Mouse (Mus musculus): ENCODE measurements around the gene 4933411K16Rik. TPM values are rescaled to one million over a fixed set of nuclear protein-coding genes. Genes with fewer than 3 reads are reported as not detected.

The 4933411K16Rik gene
- total RNA-seq (2014; rRNA removed) (13.9 and 17.1 TPM in 2 replicates), polyA plus RNA-seq (2012; rRNA removed) (3.5 and 7.0 TPM in 2 replicates)

- no peaks in the 10 kb centered on the region for H3K27me3 ChIP-seq (ENCODE audit: control insufficient read depth, insufficient read depth, low read length)
- H3K79me2 ChIP-seq (ENCODE audit: control insufficient read depth, insufficient read depth, low read length): peaks cover 24% of the 10 kb centered on the region
- 87% methylated on average over 4 of the region's 4 CpGs for WGBS
- H3K36me3 ChIP-seq (ENCODE audit: control insufficient read depth, insufficient read depth, low read length): peaks cover 3% of the 10 kb centered on the region; the same call in 1 of the 2 replicates
- no peak within 1 kb of the TSS for H3K9ac ChIP-seq (ENCODE audit: low read depth, low read length)
- TF ChIP-seq CTCF (IDR thresholded peaks at IDR 0.05; ENCODE audit: low read depth, low read length): no peak
- no peak for TF ChIP-seq POLR2A (IDR thresholded peaks at IDR 0.05; ENCODE audit: extremely low read depth, insufficient read depth, low read length)
- peak within 1 kb of the TSS; percentile 70 for H3K27ac ChIP-seq (replicated peaks; ENCODE audit: insufficient read depth, low read depth, low read length)
- DNase-seq (ENCODE audit: extremely low read depth, low read depth, low spot score): no peak
- H3K4me1 ChIP-seq (ENCODE audit: control insufficient read depth, insufficient read depth, low read length): peaks cover 31% of the 10 kb centered on the region
- no peak within 1 kb of the TSS for H3K4me3 ChIP-seq (ENCODE audit: insufficient read depth, low read depth, low read length)
These were observed at the start of gene 4933411K16Rik for GRCm38 (mm10) chr19:42051948-42052347. Gene 4933411K16Rik, plus strand, starts transcription at chr19:42052248.

GRCm38 (mm10) chr19:42004258-42004657, 47.8 kb upstream of the 4933411K16Rik start:
- Histone ChIP-seq H3K9ac (ENCODE audit: low read depth, low read length) (no peak overlapping the region), H3K4me1 (ENCODE audit: control insufficient read depth, insufficient read depth, low read length) (peaks cover 12% of the 10 kb centered on the region; the same call in 1 of the 2 replicates), H3K4me3 (ENCODE audit: insufficient read depth, low read depth, low read length) (no peak overlapping the region), H3K27me3 (ENCODE audit: control insufficient read depth, insufficient read depth, low read length) (no peaks in the 10 kb centered on the region), H3K27ac (replicated peaks; ENCODE audit: insufficient read depth, low read depth, low read length) (no peak overlapping the region), H3K36me3 (ENCODE audit: control insufficient read depth, insufficient read depth, low read length) (no peaks in the 10 kb centered on the region), H3K79me2 (ENCODE audit: control insufficient read depth, insufficient read depth, low read length) (peaks cover 27% of the 10 kb centered on the region; the same call in 1 of the 2 replicates)
- TF ChIP-seq CTCF (IDR thresholded peaks at IDR 0.05; ENCODE audit: low read depth, low read length): no peak
- 79% methylated on average over 6 of the region's 6 CpGs for WGBS
- no peak for DNase-seq (ENCODE audit: extremely low read depth, low read depth, low spot score)

DNA sequence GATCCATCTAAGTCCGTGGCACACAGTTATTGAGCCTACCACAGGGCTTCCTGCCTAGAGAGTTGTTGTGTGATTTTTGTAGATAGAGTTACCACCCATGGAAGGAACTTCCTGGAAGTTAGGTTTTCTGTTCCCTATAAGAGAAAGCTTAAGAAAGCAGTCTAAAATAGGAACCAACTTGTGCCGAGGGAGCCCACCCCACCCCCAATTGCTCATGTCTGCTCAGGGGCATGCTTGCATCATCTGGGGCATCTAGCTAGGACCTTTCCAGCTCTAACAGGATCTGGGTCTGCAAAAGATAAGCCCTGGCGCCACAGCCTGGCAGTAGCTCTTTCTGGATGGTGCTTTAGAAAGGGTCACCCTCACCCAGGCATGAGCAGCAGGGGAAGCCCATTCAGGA, 46.4 kb upstream of the 4933411K16Rik start:
- peak; percentile 28 for DNase-seq (ENCODE audit: extremely low read depth, low read depth, low spot score)
- peaks cover 39% of the 10 kb centered on the region; the same call in 1 of the 2 replicates for H3K79me2 ChIP-seq (ENCODE audit: control insufficient read depth, insufficient read depth, low read length)
- WGBS: 44% methylated on average over 3 of the region's 3 CpGs

GRCm38 (mm10) chr19:42006568-42006967, 45.5 kb upstream of the 4933411K16Rik start:
- DNase-seq (ENCODE audit: extremely low read depth, low read depth, low spot score): no peak
- WGBS: 90% methylated on average over 8 of the region's 8 CpGs
- Histone ChIP-seq H3K27me3 (ENCODE audit: control insufficient read depth, insufficient read depth, low read length) (no peaks in the 10 kb centered on the region), H3K9ac (ENCODE audit: low read depth, low read length) (no peak overlapping the region), H3K4me1 (ENCODE audit: control insufficient read depth, insufficient read depth, low read length) (peaks cover 4% of the 10 kb centered on the region; the same call in 1 of the 2 replicates), H3K36me3 (ENCODE audit: control insufficient read depth, insufficient read depth, low read length) (no peaks in the 10 kb centered on the region), H3K4me3 (ENCODE audit: insufficient read depth, low read depth, low read length) (no peak overlapping the region), H3K79me2 (ENCODE audit: control insufficient read depth, insufficient read depth, low read length) (peaks cover 39% of the 10 kb centered on the region; the same call in 1 of the 2 replicates), H3K27ac (replicated peaks; ENCODE audit: insufficient read depth, low read depth, low read length) (no peak overlapping the region)
- TF ChIP-seq CTCF (IDR thresholded peaks at IDR 0.05; ENCODE audit: low read depth, low read length): no peak

More for the DNA sequence above, 46.4 kb upstream of the 4933411K16Rik start:
- peaks cover 5% of the 10 kb centered on the region; the same call in 1 of the 2 replicates for H3K4me1 ChIP-seq (ENCODE audit: control insufficient read depth, insufficient read depth, low read length)
- no peak overlapping the region for H3K9ac ChIP-seq (ENCODE audit: low read depth, low read length)
- H3K36me3 ChIP-seq (ENCODE audit: control insufficient read depth, insufficient read depth, low read length): no peaks in the 10 kb centered on the region
- TF ChIP-seq CTCF (IDR thresholded peaks at IDR 0.05; ENCODE audit: low read depth, low read length) (no peak), POLR2A (IDR thresholded peaks at IDR 0.05; ENCODE audit: extremely low read depth, insufficient read depth, low read length) (no peak)
- H3K27ac ChIP-seq (replicated peaks; ENCODE audit: insufficient read depth, low read depth, low read length): no peak overlapping the region; the same call in 1 of the 2 replicates
- H3K27me3 ChIP-seq (ENCODE audit: control insufficient read depth, insufficient read depth, low read length): no peaks in the 10 kb centered on the region
- no peak overlapping the region for H3K4me3 ChIP-seq (ENCODE audit: insufficient read depth, low read depth, low read length)

DNA sequence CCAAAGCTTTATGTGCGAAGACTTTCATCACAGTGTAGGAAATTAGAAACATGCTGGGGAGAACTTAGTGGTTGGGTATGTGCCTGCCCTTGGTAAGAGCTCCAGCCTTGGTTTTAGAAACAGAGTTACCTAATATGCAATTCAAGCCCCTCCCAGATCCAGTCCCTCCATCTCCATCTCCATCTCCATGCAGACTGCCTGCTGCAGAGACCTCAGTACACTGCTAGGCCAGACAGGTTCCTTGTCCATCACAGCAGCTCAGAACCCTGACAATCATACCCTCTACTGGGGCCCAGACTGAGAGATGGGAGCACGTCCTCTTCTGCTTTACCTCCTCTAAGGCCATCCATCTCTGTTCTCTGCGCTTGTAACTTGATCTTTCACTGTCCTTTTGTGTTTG, 43.5 kb upstream of the 4933411K16Rik start:
- H3K4me1 ChIP-seq (ENCODE audit: control insufficient read depth, insufficient read depth, low read length): peaks cover 4% of the 10 kb centered on the region; the same call in 1 of the 2 replicates
- no peaks in the 10 kb centered on the region for H3K27me3 ChIP-seq (ENCODE audit: control insufficient read depth, insufficient read depth, low read length)
- H3K4me3 ChIP-seq (ENCODE audit: insufficient read depth, low read depth, low read length): no peak overlapping the region
- DNase-seq (ENCODE audit: extremely low read depth, low read depth, low spot score): no peak
- H3K9ac ChIP-seq (ENCODE audit: low read depth, low read length): no peak overlapping the region
- TF ChIP-seq CTCF (IDR thresholded peaks at IDR 0.05; ENCODE audit: low read depth, low read length) (no peak), POLR2A (IDR thresholded peaks at IDR 0.05; ENCODE audit: extremely low read depth, insufficient read depth, low read length) (no peak)
- peaks cover 40% of the 10 kb centered on the region for H3K79me2 ChIP-seq (ENCODE audit: control insufficient read depth, insufficient read depth, low read length)
- H3K36me3 ChIP-seq (ENCODE audit: control insufficient read depth, insufficient read depth, low read length): no peaks in the 10 kb centered on the region
- no peak overlapping the region for H3K27ac ChIP-seq (replicated peaks; ENCODE audit: insufficient read depth, low read depth, low read length)
- 85% methylated on average over 3 of the region's 3 CpGs for WGBS

DNA sequence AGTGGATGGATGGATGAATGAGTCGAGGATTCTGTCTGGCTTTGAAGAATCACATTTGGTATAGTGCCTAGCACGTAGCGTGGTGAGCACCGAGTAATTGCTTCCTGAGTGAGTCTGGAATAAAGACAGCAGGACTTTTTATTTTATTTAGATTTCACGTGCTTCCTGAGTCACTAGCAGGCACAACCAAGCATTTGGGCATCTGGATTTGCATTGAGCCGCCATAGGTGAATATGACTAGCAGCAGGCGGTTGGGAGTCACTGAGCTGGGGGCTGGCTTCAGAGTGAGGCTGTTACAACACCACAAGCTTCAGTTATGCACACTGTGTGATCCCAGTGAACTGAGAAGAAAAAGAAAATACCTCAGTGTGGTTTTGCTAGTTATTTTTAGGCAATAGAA, 43.0 kb upstream of the 4933411K16Rik start:
- Histone ChIP-seq H3K27me3 (ENCODE audit: control insufficient read depth, insufficient read depth, low read length) (no peaks in the 10 kb centered on the region), H3K36me3 (ENCODE audit: control insufficient read depth, insufficient read depth, low read length) (no peaks in the 10 kb centered on the region), H3K79me2 (ENCODE audit: control insufficient read depth, insufficient read depth, low read length) (peaks cover 42% of the 10 kb centered on the region), H3K4me3 (ENCODE audit: insufficient read depth, low read depth, low read length) (no peak overlapping the region), H3K9ac (ENCODE audit: low read depth, low read length) (no peak overlapping the region), H3K4me1 (ENCODE audit: control insufficient read depth, insufficient read depth, low read length) (peaks cover 4% of the 10 kb centered on the region; the same call in 1 of the 2 replicates), H3K27ac (replicated peaks; ENCODE audit: insufficient read depth, low read depth, low read length) (no peak overlapping the region)
- no peak for TF ChIP-seq POLR2A (IDR thresholded peaks at IDR 0.05; ENCODE audit: extremely low read depth, insufficient read depth, low read length)
- no peak for TF ChIP-seq CTCF (IDR thresholded peaks at IDR 0.05; ENCODE audit: low read depth, low read length)
- WGBS: 79% methylated on average over 7 of the region's 7 CpGs
- no peak for DNase-seq (ENCODE audit: extremely low read depth, low read depth, low spot score)

Measured in liver, adult 2 months (tissue).